Mouse (Mus musculus) lung, embryonic 14.5 days (tissue): ENCODE data around the gene Jsrp1. TPM values are rescaled to one million over a fixed set of nuclear protein-coding genes. Genes with fewer than 3 reads are reported as not detected.

Experiments
- ATAC-seq: fragments of 200-750 bp; cut with Nextera tagmentation; 2 replicates; pipeline ENCODE4 v1.8.0; 2017; ENCODE audit warnings: mild to moderate bottlenecking, moderate TSS enrichment, moderate library complexity; ENCODE audit not compliant: insufficient read depth
- DNase-seq: peaks from one replicate; pipeline ENCODE4 v3.0.0-alpha.2; 2015
- H3K27ac ChIP-seq: fragments of 300-500 bp; sonication (generic); 2 replicates; pipeline ENCODE4 v1.5.1; 2014; ENCODE audit warnings: low read depth, mild to moderate bottlenecking, moderate library complexity
- H3K27me3 ChIP-seq: fragments of 300-500 bp; sonication (generic); 2 replicates; pipeline ENCODE4 v1.6.1; 2014; ENCODE audit warnings: low read length, control low read depth; ENCODE audit not compliant: insufficient read depth
- H3K36me3 ChIP-seq: fragments of 300-500 bp; sonication (generic); 2 replicates; pipeline ENCODE4 v1.6.1; 2014; ENCODE audit warnings: control low read depth; ENCODE audit not compliant: insufficient read depth
- H3K4me1 ChIP-seq: fragments of 300-500 bp; sonication (generic); 2 replicates; pipeline ENCODE4 v1.6.1; 2014; ENCODE audit warnings: antibody characterized with exemption, control low read depth; ENCODE audit not compliant: insufficient read depth
- H3K4me2 ChIP-seq: fragments of 300-500 bp; sonication (generic); 2 replicates; pipeline ENCODE4 v1.6.1; 2014; ENCODE audit warnings: mild to moderate bottlenecking
- H3K4me3 ChIP-seq: fragments of 300-500 bp; sonication (generic); 2 replicates; pipeline ENCODE4 v1.5.1; 2014; ENCODE audit warnings: low read depth, low read length
- H3K9ac ChIP-seq: fragments of 300-500 bp; sonication (generic); 2 replicates; pipeline ENCODE4 v1.6.1; 2014
- H3K9me3 ChIP-seq: fragments of 300-500 bp; sonication (generic); 2 replicates; pipeline ENCODE4 v1.6.1; 2016; ENCODE audit warnings: low read depth, low read length, control low read depth
- CTCF ChIP-seq: IDR thresholded peaks from 2 replicates; pipeline ENCODE4 v1.5.1; 2016; ENCODE audit warnings: antibody characterized with exemption, low read depth
- WGBS: fragments of 180-500 bp; shearing (Covaris S2); extraction: QIAGEN DNeasy Blood & Tissue Kit; methylation state at CpG from one replicate; pipeline ENCODE4 v1.1.7; 2014; 5-methylcytosine and 5-hydroxymethylcytosine counted together
- polyA plus RNA-seq: library from polyadenylated mRNA; unstranded; fragments of >200 nt; fragmentation: Nextera tagmentation; extraction: Ambion mirVana; gene quantifications from 2 replicates; pipeline ENCODE4 v1.2.1, GENCODE M21; 2014

Gene Jsrp1
- polyA plus RNA-seq, 1 experiment from 2014 or later: 0.97 TPM

GRCm38 (mm10) chr10:80792175-80793032, 20.9 kb downstream of the Jsrp1 start:
- Histone ChIP-seq H3K4me1 (peaks cover 7% of the 10 kb centered on the region; the same call in 1 of the 2 replicates), H3K36me3 (peaks cover 94% of the 10 kb centered on the region), H3K9me3 (no peaks in the 10 kb centered on the region), H3K9ac (no peak overlapping the region), H3K4me3 (no peak overlapping the region), H3K4me2 (no peak overlapping the region), H3K27me3 (no peaks in the 10 kb centered on the region), H3K27ac (no peak overlapping the region)
- DNase-seq (no peak), ATAC-seq (no peak)
- WGBS: 66% methylated on average over 41 of the region's 41 CpGs
- TF ChIP-seq CTCF: no peak

- Histone ChIP-seq H3K27me3 (no peaks in the 10 kb centered on the region), H3K4me1 (peaks cover 2% of the 10 kb centered on the region; the same call in 1 of the 2 replicates), H3K4me3 (no peak overlapping the region), H3K9me3 (no peaks in the 10 kb centered on the region), H3K36me3 (peaks cover 100% of the 10 kb centered on the region), H3K27ac (no peak overlapping the region; the same call in 1 of the 2 replicates), H3K4me2 (no peak overlapping the region), H3K9ac (no peak overlapping the region)
- peak; percentile 16; the same call in 1 of the 2 replicates for ATAC-seq
- TF ChIP-seq CTCF: no peak
- no peak for DNase-seq
- 71% methylated on average over 29 of the region's 33 CpGs for WGBS
These were observed 21.7 kb downstream of the Jsrp1 start for GRCm38 (mm10) chr10:80791476-80792174.

GRCm38 (mm10) chr10:80790761-80791404, 22.4 kb downstream of the Jsrp1 start:
- H3K27ac ChIP-seq: no peak overlapping the region
- H3K27me3 ChIP-seq: no peaks in the 10 kb centered on the region
- ATAC-seq (no peak), DNase-seq (no peak)
- H3K9me3 ChIP-seq: no peaks in the 10 kb centered on the region
- H3K4me3 ChIP-seq: no peak overlapping the region
- peaks cover 100% of the 10 kb centered on the region for H3K36me3 ChIP-seq
- H3K4me1 ChIP-seq: no peaks in the 10 kb centered on the region
- no peak overlapping the region for H3K4me2 ChIP-seq
- 87% methylated on average over 19 of the region's 19 CpGs for WGBS
- TF ChIP-seq CTCF: no peak
- H3K9ac ChIP-seq: no peak overlapping the region

GRCm38 (mm10) chr10:80787517-80787916, 25.8 kb downstream of the Jsrp1 start:
- H3K27ac ChIP-seq: no peak overlapping the region
- peaks cover 100% of the 10 kb centered on the region for H3K36me3 ChIP-seq
- H3K4me3 ChIP-seq: no peak overlapping the region
- DNase-seq (no peak), ATAC-seq (no peak)
- H3K9ac ChIP-seq: no peak overlapping the region
- H3K9me3 ChIP-seq: no peaks in the 10 kb centered on the region
- H3K4me2 ChIP-seq: no peak overlapping the region
- TF ChIP-seq CTCF: no peak
- no peaks in the 10 kb centered on the region for H3K4me1 ChIP-seq
- no peaks in the 10 kb centered on the region for H3K27me3 ChIP-seq
- 78% methylated on average over 2 of the region's 2 CpGs for WGBS

- TF ChIP-seq CTCF: no peak
- ATAC-seq: no peak
- Histone ChIP-seq H3K27ac (no peak overlapping the region), H3K4me1 (no peaks in the 10 kb centered on the region), H3K4me3 (no peak overlapping the region), H3K4me2 (no peak overlapping the region), H3K9ac (no peak overlapping the region), H3K9me3 (no peaks in the 10 kb centered on the region), H3K36me3 (peaks cover 100% of the 10 kb centered on the region), H3K27me3 (no peaks in the 10 kb centered on the region)
- DNase-seq: no peak
- WGBS: 91% methylated on average over 11 of the region's 11 CpGs
These were observed 27.3 kb downstream of the Jsrp1 start for GRCm38 (mm10) chr10:80785963-80786362.

GRCm38 (mm10) chr10:80784871-80785270, 28.4 kb downstream of the Jsrp1 start:
- Histone ChIP-seq H3K9ac (no peak overlapping the region), H3K4me1 (no peaks in the 10 kb centered on the region), H3K9me3 (no peaks in the 10 kb centered on the region), H3K27ac (no peak overlapping the region), H3K27me3 (no peaks in the 10 kb centered on the region), H3K36me3 (peaks cover 100% of the 10 kb centered on the region), H3K4me3 (no peak overlapping the region), H3K4me2 (no peak overlapping the region)
- DNase-seq (no peak), ATAC-seq (no peak)
- TF ChIP-seq CTCF: no peak
- WGBS: 89% methylated on average over 12 of the region's 12 CpGs

- Histone ChIP-seq H3K27ac (no peak overlapping the region), H3K4me2 (no peak overlapping the region), H3K4me1 (no peaks in the 10 kb centered on the region), H3K4me3 (no peak overlapping the region), H3K27me3 (no peaks in the 10 kb centered on the region), H3K9me3 (no peaks in the 10 kb centered on the region), H3K9ac (no peak overlapping the region), H3K36me3 (peaks cover 100% of the 10 kb centered on the region)
- no peak for DNase-seq
- WGBS: 97% methylated on average over 2 of the region's 2 CpGs
- TF ChIP-seq CTCF: no peak
- ATAC-seq: no peak
These were observed 29.0 kb downstream of the Jsrp1 start for GRCm38 (mm10) chr10:80784302-80784701.
